Mouse (Mus musculus): ENCODE data around the gene Dkc1. TPM values are rescaled to one million over a fixed set of nuclear protein-coding genes. Genes with fewer than 3 reads are reported as not detected.
"Not testable (repeated sequence)": the region's sequence is repeated elsewhere in the genome, so short reads cannot be mapped to it uniquely, and the experiment has no call there.

Dkc1 gene
- polyA plus RNA-seq, 1 experiment = 58.2 TPM

- 21% methylated on average over 2 of the region's 2 CpGs for WGBS
- Histone ChIP-seq H3K4me1 (ENCODE audit: control insufficient read depth, insufficient read depth, low read length) (no peaks in the 10 kb centered on the region; the same call in 1 of the 2 replicates), H3K4me3 (replicated peaks; ENCODE audit: control insufficient read depth, low read depth, low read length) (peak overlapping the region; percentile 84), H3K27ac (ENCODE audit: control insufficient read depth, insufficient read depth, low read depth, low read length, poor library complexity) (peak overlapping the region; percentile 55; the same call in 1 of the 2 replicates)
- TF ChIP-seq CTCF (IDR thresholded peaks at IDR 0.05; ENCODE audit: control insufficient read depth, insufficient read depth, low read length) (no peak), POLR2A (IDR thresholded peaks at IDR 0.05; ENCODE audit: borderline replicate concordance, control insufficient read depth, low read depth, low read length) (no peak)
Measured at GRCm38 (mm10) chrX:75129474-75129873, 33.8 kb downstream of the Dkc1 start.

GRCm38 (mm10) chrX:75130467-75131160 lies 35.0 kb downstream of the Dkc1 start, which contains the start of gene Mpp1:
Gene Mpp1, minus strand, starts transcription at chrX:75131016.
- no peaks in the 10 kb centered on the region; the same call in 1 of the 2 replicates for H3K4me1 ChIP-seq (ENCODE audit: control insufficient read depth, insufficient read depth, low read length)
- WGBS = 16% methylated on average over 36 of the region's 36 CpGs
- TF ChIP-seq CTCF (IDR thresholded peaks at IDR 0.05; ENCODE audit: control insufficient read depth, insufficient read depth, low read length) = no peak
- TF ChIP-seq POLR2A (IDR thresholded peaks at IDR 0.05; ENCODE audit: borderline replicate concordance, control insufficient read depth, low read depth, low read length) = peak; percentile 89; the same call in 1 of the 2 replicates
- H3K27ac ChIP-seq (ENCODE audit: control insufficient read depth, insufficient read depth, low read depth, low read length, poor library complexity) = peak within 1 kb of the TSS; percentile 58
- H3K4me3 ChIP-seq (replicated peaks; ENCODE audit: control insufficient read depth, low read depth, low read length) = peak within 1 kb of the TSS; percentile 84

GRCm38 (mm10) chrX:75136938-75137337 lies 41.3 kb downstream of the Dkc1 start:
- TF ChIP-seq POLR2A (IDR thresholded peaks at IDR 0.05; ENCODE audit: borderline replicate concordance, control insufficient read depth, low read depth, low read length) = no peak
- TF ChIP-seq CTCF (IDR thresholded peaks at IDR 0.05; ENCODE audit: control insufficient read depth, insufficient read depth, low read length) = no peak
- Histone ChIP-seq H3K4me1 (ENCODE audit: control insufficient read depth, insufficient read depth, low read length) (no peaks in the 10 kb centered on the region), H3K4me3 (replicated peaks; ENCODE audit: control insufficient read depth, low read depth, low read length) (no peak overlapping the region), H3K27ac (ENCODE audit: control insufficient read depth, insufficient read depth, low read depth, low read length, poor library complexity) (no peak overlapping the region)

- Histone ChIP-seq H3K4me3 (replicated peaks; ENCODE audit: control insufficient read depth, low read depth, low read length) (no peak overlapping the region), H3K27ac (ENCODE audit: control insufficient read depth, insufficient read depth, low read depth, low read length, poor library complexity) (no peak overlapping the region), H3K4me1 (ENCODE audit: control insufficient read depth, insufficient read depth, low read length) (no peaks in the 10 kb centered on the region)
- TF ChIP-seq CTCF (IDR thresholded peaks at IDR 0.05; ENCODE audit: control insufficient read depth, insufficient read depth, low read length) (no peak), POLR2A (IDR thresholded peaks at IDR 0.05; ENCODE audit: borderline replicate concordance, control insufficient read depth, low read depth, low read length) (no peak)
- WGBS = 57% methylated on average over 2 of the region's 2 CpGs
Measured at GRCm38 (mm10) chrX:75137729-75138128, 42.1 kb downstream of the Dkc1 start.

- Histone ChIP-seq H3K27ac (ENCODE audit: control insufficient read depth, insufficient read depth, low read depth, low read length, poor library complexity) (no peak overlapping the region), H3K4me1 (ENCODE audit: control insufficient read depth, insufficient read depth, low read length) (no peaks in the 10 kb centered on the region), H3K4me3 (replicated peaks; ENCODE audit: control insufficient read depth, low read depth, low read length) (no peak overlapping the region)
- TF ChIP-seq CTCF (IDR thresholded peaks at IDR 0.05; ENCODE audit: control insufficient read depth, insufficient read depth, low read length) = no peak
- TF ChIP-seq POLR2A (IDR thresholded peaks at IDR 0.05; ENCODE audit: borderline replicate concordance, control insufficient read depth, low read depth, low read length) = no peak
- WGBS = 87% methylated on average over 2 of the region's 2 CpGs
Measured at GRCm38 (mm10) chrX:75138182-75138581, 42.5 kb downstream of the Dkc1 start.

- H3K27ac ChIP-seq (ENCODE audit: control insufficient read depth, insufficient read depth, low read depth, low read length, poor library complexity); H3K4me1 ChIP-seq (ENCODE audit: control insufficient read depth, insufficient read depth, low read length); H3K4me3 ChIP-seq (replicated peaks; ENCODE audit: control insufficient read depth, low read depth, low read length): not testable (repeated sequence)
- WGBS = 28% methylated on average over 24 of the region's 42 CpGs
Measured at GRCm38 (mm10) chrX:75143124-75143555, 47.5 kb downstream of the Dkc1 start.

- WGBS = 77% methylated on average over 4 of the region's 4 CpGs
- Histone ChIP-seq H3K4me3 (replicated peaks; ENCODE audit: control insufficient read depth, low read depth, low read length) (no peak overlapping the region), H3K27ac (ENCODE audit: control insufficient read depth, insufficient read depth, low read depth, low read length, poor library complexity) (no peak overlapping the region), H3K4me1 (ENCODE audit: control insufficient read depth, insufficient read depth, low read length) (no peaks in the 10 kb centered on the region; the same call in 1 of the 2 replicates)
- TF ChIP-seq CTCF (IDR thresholded peaks at IDR 0.05; ENCODE audit: control insufficient read depth, insufficient read depth, low read length) = no peak
- no peak for TF ChIP-seq POLR2A (IDR thresholded peaks at IDR 0.05; ENCODE audit: borderline replicate concordance, control insufficient read depth, low read depth, low read length)
Measured at GRCm38 (mm10) chrX:75148414-75148813, 52.8 kb downstream of the Dkc1 start.

- WGBS = 72% methylated on average over 2 of the region's 2 CpGs
- no peak overlapping the region for H3K4me3 ChIP-seq (replicated peaks; ENCODE audit: control insufficient read depth, low read depth, low read length)
- no peaks in the 10 kb centered on the region for H3K4me1 ChIP-seq (ENCODE audit: control insufficient read depth, insufficient read depth, low read length)
- no peak overlapping the region for H3K27ac ChIP-seq (ENCODE audit: control insufficient read depth, insufficient read depth, low read depth, low read length, poor library complexity)
- TF ChIP-seq POLR2A (IDR thresholded peaks at IDR 0.05; ENCODE audit: borderline replicate concordance, control insufficient read depth, low read depth, low read length) = no peak
- no peak for TF ChIP-seq CTCF (IDR thresholded peaks at IDR 0.05; ENCODE audit: control insufficient read depth, insufficient read depth, low read length)
Measured at GRCm38 (mm10) chrX:75150304-75150703, 54.6 kb downstream of the Dkc1 start.

GRCm38 (mm10) chrX:75152249-75152648 lies 56.6 kb downstream of the Dkc1 start:
- TF ChIP-seq CTCF (IDR thresholded peaks at IDR 0.05; ENCODE audit: control insufficient read depth, insufficient read depth, low read length) = no peak
- TF ChIP-seq POLR2A (IDR thresholded peaks at IDR 0.05; ENCODE audit: borderline replicate concordance, control insufficient read depth, low read depth, low read length) = no peak
- Histone ChIP-seq H3K4me3 (replicated peaks; ENCODE audit: control insufficient read depth, low read depth, low read length) (no peak overlapping the region), H3K4me1 (ENCODE audit: control insufficient read depth, insufficient read depth, low read length) (no peaks in the 10 kb centered on the region), H3K27ac (ENCODE audit: control insufficient read depth, insufficient read depth, low read depth, low read length, poor library complexity) (no peak overlapping the region)
- 61% methylated on average over 1 of the region's 1 CpGs for WGBS
